Mouse (Mus musculus) liver, adult 2 months (tissue): ENCODE measurements around the gene Dok5.

ENCODE experiments used
- CTCF ChIP-seq: fragments of 200-500 bp; IDR thresholded peaks from 2 replicates; pipeline ENCODE4 v1.5.1; 2011; ENCODE audit warnings: low read depth, low read length, control low read depth
- POLR2A ChIP-seq: fragments of 200-500 bp; IDR thresholded peaks from 2 replicates; pipeline ENCODE4 v1.6.1; 2011; ENCODE audit warnings: low read length, control low read depth; ENCODE audit not compliant: insufficient read depth; ENCODE audit errors: extremely low read depth

DNA sequence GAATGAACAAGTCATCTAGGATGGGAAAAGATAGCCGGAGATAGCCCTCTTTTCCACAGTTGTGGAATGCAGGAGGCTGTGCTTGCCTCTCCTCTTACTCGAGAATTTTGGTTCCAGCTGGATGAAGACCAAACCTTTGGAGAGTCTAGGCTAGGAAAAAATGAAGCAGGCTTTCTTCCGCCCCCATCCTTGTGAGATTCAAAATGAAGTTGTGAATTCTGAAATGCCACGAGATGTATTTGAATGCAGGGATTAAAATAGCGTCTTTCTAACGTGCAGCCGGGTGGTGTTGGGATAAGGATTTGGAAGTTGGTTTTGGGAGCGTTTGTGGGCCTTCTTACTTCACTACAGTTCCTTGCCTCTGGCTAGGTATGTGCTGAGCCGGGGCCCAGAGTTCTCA is 6.8 kb downstream of the Dok5 start:
- TF ChIP-seq POLR2A (no peak), CTCF (no peak)
